Mouse (Mus musculus): ENCODE data around the gene Lmntd1. TPM values are rescaled to one million over a fixed set of nuclear protein-coding genes. Genes with fewer than 3 reads are reported as not detected.

Gene Lmntd1
- total and polyA plus RNA-seq, 3 experiments: 0.08 to 0.43 (median 0.26) TPM

GRCm38 (mm10) chr6:145508828-145509227 lies 105.3 kb downstream of the Lmntd1 start:
- TF ChIP-seq USF1 (IDR thresholded peaks at IDR 0.05; ENCODE audit: low read depth, low read length) (no peak), ELF1 (IDR thresholded peaks at IDR 0.05; ENCODE audit: low read depth, low read length) (no peak), MXI1 (IDR thresholded peaks at IDR 0.05; ENCODE audit: low read depth, low read length) (no peak), MEF2A (IDR thresholded peaks at IDR 0.05; ENCODE audit: borderline replicate concordance, low read depth, low read length) (peak; percentile 22; the same call in 1 of the 2 replicates), JUND (conservative IDR thresholded peaks at IDR 0.05; ENCODE audit: low read depth, low read length) (peak; percentile 40; the same call in 1 of the 2 replicates), RAD21 (IDR thresholded peaks at IDR 0.05; ENCODE audit: low read depth, low read length) (peak; percentile 60), CHD1 (IDR thresholded peaks at IDR 0.05; ENCODE audit: low read depth, low read length) (no peak), ZNF384 (IDR thresholded peaks at IDR 0.05; ENCODE audit: low read depth, low read length) (no peak), JUN (IDR thresholded peaks at IDR 0.05; ENCODE audit: insufficient read depth, low read depth, low read length) (0 out of 2 replicates have a peak, but pooled peaks have one; percentile 22), KAT2A (IDR thresholded peaks at IDR 0.05; ENCODE audit: insufficient replicate concordance, low read length) (no peak), MYC (IDR thresholded peaks at IDR 0.05; ENCODE audit: low read depth, low read length) (0 out of 2 replicates have a peak, but pooled peaks have one; percentile 46), ETS1 (conservative IDR thresholded peaks at IDR 0.05; ENCODE audit: low read depth, low read length) (peak; percentile 37; the same call in 1 of the 2 replicates), SMC3 (IDR thresholded peaks at IDR 0.05; ENCODE audit: low read depth, low read length) (peak; percentile 42), MAFK (IDR thresholded peaks at IDR 0.05; ENCODE audit: insufficient replicate concordance, low read length) (0 out of 2 replicates have a peak, but pooled peaks have one; percentile 23), PAX5 (IDR thresholded peaks at IDR 0.05; ENCODE audit: low read length) (no peak), RCOR1 (conservative IDR thresholded peaks at IDR 0.05; ENCODE audit: low read depth, low read length) (no peak), E2F4 (IDR thresholded peaks at IDR 0.05; ENCODE audit: insufficient replicate concordance, low read depth, low read length) (no peak), IRF4 (IDR thresholded peaks at IDR 0.05; ENCODE audit: low read depth, low read length) (peak; percentile 79), ZMIZ1 (IDR thresholded peaks at IDR 0.05; ENCODE audit: low read depth, low read length) (no peak), MAX (IDR thresholded peaks at IDR 0.05; ENCODE audit: low read length) (peak; percentile 50), ZKSCAN1 (IDR thresholded peaks at IDR 0.05; ENCODE audit: borderline replicate concordance, low read depth, low read length) (no peak), GABPA (IDR thresholded peaks at IDR 0.05; ENCODE audit: insufficient replicate concordance, low read depth, low read length) (no peak), POLR2AphosphoS2 (IDR thresholded peaks at IDR 0.05; ENCODE audit: low read depth, low read length) (no peak), NRF1 (IDR thresholded peaks at IDR 0.05; ENCODE audit: low read depth, low read length) (peak; percentile 45; the same call in 1 of the 2 replicates), CHD2 (IDR thresholded peaks at IDR 0.05; ENCODE audit: low read length) (no peak), EP300 (IDR thresholded peaks at IDR 0.05; ENCODE audit: low read length) (peak; percentile 86), BHLHE40 (IDR thresholded peaks at IDR 0.05; ENCODE audit: low read depth, low read length) (0 out of 2 replicates have a peak, but pooled peaks have one; percentile 15), CTCF (conservative IDR thresholded peaks at IDR 0.05 in 1 of 2, IDR thresholded peaks at IDR 0.05 in 1 of 2; ENCODE audit: low read depth in 2 of 2, low read length in 2 of 2) (peak; percentile 42 to 83; a peak in 3 of 4 replicates), USF2 (conservative IDR thresholded peaks at IDR 0.05; ENCODE audit: low read depth, low read length) (no peak)
- no peaks in the 10 kb centered on the region for H3K27me3 ChIP-seq (replicated peaks)
- no peaks in the 10 kb centered on the region for H3K36me3 ChIP-seq (replicated peaks in 1 of 2; ENCODE audit: control insufficient read depth in 1 of 2, insufficient read depth in 1 of 2, low read length in 1 of 2)
- no peak overlapping the region for H3K9ac ChIP-seq (ENCODE audit: insufficient read depth, low read depth)
- H3K27ac ChIP-seq (ENCODE audit: insufficient read depth, low read depth): no peak overlapping the region
- in situ Hi-C loops (cut with MboI; ENCODE audit: low pct_ligation_motif_present, low pct_unique_long_range_greater_than_20kb, low sequenced_read_pairs) (no loop called here), dilution Hi-C loops (cut with MboI; ENCODE audit: extremely low pct_ligation_motif_present, extremely low pct_unique_long_range_greater_than_20kb, low sequenced_read_pairs) (no loop called here)
- DNase-seq (ENCODE audit: extremely low read depth): peak; percentile 90
- no peaks in the 10 kb centered on the region for H3K79me2 ChIP-seq (replicated peaks; ENCODE audit: control insufficient read depth, extremely low read depth, insufficient read depth, poor library complexity, severe bottlenecking)
- no peaks in the 10 kb centered on the region for H3K9me3 ChIP-seq (replicated peaks; ENCODE audit: low read length)
- peak overlapping the region; percentile 50; the same call in 1 of the 2 replicates for H3K4me2 ChIP-seq (ENCODE audit: insufficient read depth, low read depth, poor library complexity, severe bottlenecking)
- no peak overlapping the region for H3K4me3 ChIP-seq (replicated peaks in 1 of 3; ENCODE audit: low read depth in 2 of 3, low read length in 2 of 3, poor library complexity in 1 of 3)
- peaks cover 0 to 8% of the 10 kb centered on the region in 2 experiments; a peak in 2 of 4 replicates for H3K4me1 ChIP-seq (ENCODE audit: control insufficient read depth in 1 of 2, insufficient read depth in 2 of 2)

Measured in CH12.LX (cell line).